Mouse (Mus musculus): ENCODE results near the gene Vps39. TPM values are rescaled to one million over a fixed set of nuclear protein-coding genes. Genes with fewer than 3 reads are reported as not detected.

Gene Vps39
- 8.4 and 9.2 TPM in 2 replicates for polyA plus RNA-seq (2015; fragmentation: Nextera tagmentation; extraction: Ambion mirVana)

GRCm38 (mm10) chr2:120352682-120353646 is at the start of gene Vps39:
Gene Vps39, minus strand, starts transcription at chr2:120353137.
- ATAC-seq (ENCODE audit: low FRiP score, low TSS enrichment): peak; percentile 91
- Histone ChIP-seq H3K4me2 (replicated peaks; ENCODE audit: low read depth) (peak within 1 kb of the TSS; percentile 78), H3K27me3 (ENCODE audit: control insufficient read depth, insufficient read depth, low read length) (no peaks in the 10 kb centered on the region), H3K4me3 (ENCODE audit: low read depth, low read length) (peak within 1 kb of the TSS; percentile 95), H3K9ac (ENCODE audit: low read length) (peak within 1 kb of the TSS; percentile 89), H3K27ac (replicated peaks) (peak within 1 kb of the TSS; percentile 76), H3K4me1 (replicated peaks; ENCODE audit: control insufficient read depth, insufficient read depth) (0 out of 2 replicates have a peak, but pooled peaks cover 3% of the 10 kb centered on the region), H3K9me3 (ENCODE audit: control insufficient read depth, low read length) (no peaks in the 10 kb centered on the region), H3K36me3 (ENCODE audit: control insufficient read depth, insufficient read depth, low read length) (peaks cover 7% of the 10 kb centered on the region; the same call in 1 of the 2 replicates)
- DNase-seq (ENCODE audit: low spot score): peak; percentile 92
- TF ChIP-seq CTCF (IDR thresholded peaks at IDR 0.05; ENCODE audit: low read depth) (peak; percentile 8; the same call in 1 of the 2 replicates), EP300 (optimal IDR thresholded peaks at IDR 0.05) (no peak)
- WGBS: 12% methylated on average over 44 of the region's 44 CpGs

GRCm38 (mm10) chr2:120397951-120398350 is 45.0 kb upstream of the Vps39 start:
- no peak for DNase-seq (ENCODE audit: low spot score)
- Histone ChIP-seq H3K4me3 (ENCODE audit: low read depth, low read length) (no peak overlapping the region), H3K27me3 (ENCODE audit: control insufficient read depth, insufficient read depth, low read length) (no peaks in the 10 kb centered on the region), H3K4me2 (replicated peaks; ENCODE audit: low read depth) (no peak overlapping the region), H3K9me3 (ENCODE audit: control insufficient read depth, low read length) (no peaks in the 10 kb centered on the region), H3K36me3 (ENCODE audit: control insufficient read depth, insufficient read depth, low read length) (peaks cover 11% of the 10 kb centered on the region), H3K4me1 (replicated peaks; ENCODE audit: control insufficient read depth, insufficient read depth) (no peaks in the 10 kb centered on the region; the same call in 1 of the 2 replicates), H3K9ac (ENCODE audit: low read length) (no peak overlapping the region), H3K27ac (replicated peaks) (no peak overlapping the region)
- no peak for ATAC-seq (ENCODE audit: low FRiP score, low TSS enrichment)
- WGBS: 83% methylated on average over 1 of the region's 1 CpGs
- no peak for TF ChIP-seq CTCF (IDR thresholded peaks at IDR 0.05; ENCODE audit: low read depth)
- no peak for TF ChIP-seq EP300 (optimal IDR thresholded peaks at IDR 0.05)

- H3K27me3 ChIP-seq (ENCODE audit: control insufficient read depth, insufficient read depth, low read length): no peaks in the 10 kb centered on the region
- H3K4me3 ChIP-seq (ENCODE audit: low read depth, low read length): no peak overlapping the region
- DNase-seq (ENCODE audit: low spot score): no peak
- H3K4me2 ChIP-seq (replicated peaks; ENCODE audit: low read depth): no peak overlapping the region
- ATAC-seq (ENCODE audit: low FRiP score, low TSS enrichment): no peak
- H3K36me3 ChIP-seq (ENCODE audit: control insufficient read depth, insufficient read depth, low read length): peaks cover 24% of the 10 kb centered on the region
- no peaks in the 10 kb centered on the region for H3K4me1 ChIP-seq (replicated peaks; ENCODE audit: control insufficient read depth, insufficient read depth)
- no peak overlapping the region for H3K27ac ChIP-seq (replicated peaks)
- no peak overlapping the region for H3K9ac ChIP-seq (ENCODE audit: low read length)
- TF ChIP-seq EP300 (optimal IDR thresholded peaks at IDR 0.05) (no peak), CTCF (IDR thresholded peaks at IDR 0.05; ENCODE audit: low read depth) (0 out of 2 replicates have a peak, but pooled peaks have one; percentile 5)
- H3K9me3 ChIP-seq (ENCODE audit: control insufficient read depth, low read length): no peaks in the 10 kb centered on the region
Measured at GRCm38 (mm10) chr2:120392406-120392805, 39.5 kb upstream of the Vps39 start.

GRCm38 (mm10) chr2:120390934-120391333 is 38.0 kb upstream of the Vps39 start:
- H3K27me3 ChIP-seq (ENCODE audit: control insufficient read depth, insufficient read depth, low read length): no peaks in the 10 kb centered on the region
- H3K4me2 ChIP-seq (replicated peaks; ENCODE audit: low read depth): no peak overlapping the region
- TF ChIP-seq EP300 (optimal IDR thresholded peaks at IDR 0.05) (no peak), CTCF (IDR thresholded peaks at IDR 0.05; ENCODE audit: low read depth) (no peak)
- 90% methylated on average over 1 of the region's 1 CpGs for WGBS
- H3K9me3 ChIP-seq (ENCODE audit: control insufficient read depth, low read length): no peaks in the 10 kb centered on the region
- no peak overlapping the region for H3K9ac ChIP-seq (ENCODE audit: low read length)
- H3K4me1 ChIP-seq (replicated peaks; ENCODE audit: control insufficient read depth, insufficient read depth): no peaks in the 10 kb centered on the region
- ATAC-seq (ENCODE audit: low FRiP score, low TSS enrichment) (no peak), DNase-seq (ENCODE audit: low spot score) (no peak)
- H3K27ac ChIP-seq (replicated peaks): no peak overlapping the region
- peaks cover 24% of the 10 kb centered on the region for H3K36me3 ChIP-seq (ENCODE audit: control insufficient read depth, insufficient read depth, low read length)
- H3K4me3 ChIP-seq (ENCODE audit: low read depth, low read length): no peak overlapping the region

GRCm38 (mm10) chr2:120389376-120389775 is 36.4 kb upstream of the Vps39 start:
- Histone ChIP-seq H3K27ac (replicated peaks) (no peak overlapping the region), H3K36me3 (ENCODE audit: control insufficient read depth, insufficient read depth, low read length) (peaks cover 21% of the 10 kb centered on the region), H3K27me3 (ENCODE audit: control insufficient read depth, insufficient read depth, low read length) (no peaks in the 10 kb centered on the region), H3K4me1 (replicated peaks; ENCODE audit: control insufficient read depth, insufficient read depth) (no peaks in the 10 kb centered on the region), H3K9ac (ENCODE audit: low read length) (no peak overlapping the region), H3K4me2 (replicated peaks; ENCODE audit: low read depth) (no peak overlapping the region), H3K4me3 (ENCODE audit: low read depth, low read length) (no peak overlapping the region), H3K9me3 (ENCODE audit: control insufficient read depth, low read length) (no peaks in the 10 kb centered on the region)
- DNase-seq (ENCODE audit: low spot score): no peak
- WGBS: 61% methylated on average over 3 of the region's 3 CpGs
- ATAC-seq (ENCODE audit: low FRiP score, low TSS enrichment): no peak
- TF ChIP-seq CTCF (IDR thresholded peaks at IDR 0.05; ENCODE audit: low read depth) (no peak), EP300 (optimal IDR thresholded peaks at IDR 0.05) (no peak)

- H3K9ac ChIP-seq (ENCODE audit: low read length): no peak overlapping the region
- no peak overlapping the region for H3K4me3 ChIP-seq (ENCODE audit: low read depth, low read length)
- H3K27ac ChIP-seq (replicated peaks): no peak overlapping the region
- H3K36me3 ChIP-seq (ENCODE audit: control insufficient read depth, insufficient read depth, low read length): peaks cover 19% of the 10 kb centered on the region
- DNase-seq (ENCODE audit: low spot score) (no peak), ATAC-seq (ENCODE audit: low FRiP score, low TSS enrichment) (no peak)
- H3K27me3 ChIP-seq (ENCODE audit: control insufficient read depth, insufficient read depth, low read length): no peaks in the 10 kb centered on the region
- WGBS: 86% methylated on average over 1 of the region's 1 CpGs
- H3K9me3 ChIP-seq (ENCODE audit: control insufficient read depth, low read length): no peaks in the 10 kb centered on the region
- no peak overlapping the region for H3K4me2 ChIP-seq (replicated peaks; ENCODE audit: low read depth)
- no peaks in the 10 kb centered on the region for H3K4me1 ChIP-seq (replicated peaks; ENCODE audit: control insufficient read depth, insufficient read depth)
- no peak for TF ChIP-seq CTCF (IDR thresholded peaks at IDR 0.05; ENCODE audit: low read depth)
Measured at GRCm38 (mm10) chr2:120387291-120387690, 34.4 kb upstream of the Vps39 start.
